Mouse (Mus musculus) cortical plate, adult 2 months (tissue): ENCODE data around the gene Svs1. TPM values are rescaled to one million over a fixed set of nuclear protein-coding genes. Genes with fewer than 3 reads are reported as not detected.

Experiments used
- H3K27ac ChIP-seq: fragments of 200-500 bp; 2 replicates; pipeline ENCODE4 v1.5.1; 2012; ENCODE audit warnings: low read length, control low read depth, inconsistent platforms; ENCODE audit not compliant: insufficient read depth
- H3K4me1 ChIP-seq: fragments of 200-500 bp; 2 replicates; pipeline ENCODE4 v1.6.1; 2011; ENCODE audit warnings: low read length; ENCODE audit not compliant: control insufficient read depth, insufficient read depth
- H3K4me3 ChIP-seq: fragments of 200-500 bp; 2 replicates; pipeline ENCODE4 v1.5.1; 2011; ENCODE audit warnings: mild to moderate bottlenecking, low read length, control low read depth; ENCODE audit not compliant: insufficient read depth
- CTCF ChIP-seq: fragments of 200-500 bp; IDR thresholded peaks from 2 replicates; pipeline ENCODE4 v1.5.1; 2011; ENCODE audit warnings: mild to moderate bottlenecking, control low read depth, low read length; ENCODE audit not compliant: insufficient read depth; ENCODE audit errors: extremely low read depth
- POLR2A ChIP-seq: fragments of 200-500 bp; IDR thresholded peaks from 2 replicates; pipeline ENCODE4 v1.6.1; 2011; ENCODE audit warnings: mild to moderate bottlenecking, low read length, control low read depth; ENCODE audit not compliant: insufficient read depth; ENCODE audit errors: extremely low read depth
- polyA plus RNA-seq: library from polyadenylated mRNA; depleted of rRNA; stranded (reverse); fragments of >200 nt; gene quantifications from 2 replicates; pipeline ENCODE4 v1.2.3, GENCODE M21; 2012

Gene Svs1
- polyA plus RNA-seq, 1 experiment = not detected

GRCm38 (mm10) chr6:49009161-49009555, 22.5 kb downstream of the Svs1 start:
- TF ChIP-seq CTCF (no peak), POLR2A (no peak)
- H3K4me1 ChIP-seq = peaks cover 2% of the 10 kb centered on the region; the same call in 1 of the 2 replicates
- no peak overlapping the region for H3K4me3 ChIP-seq
- H3K27ac ChIP-seq = no peak overlapping the region

- Histone ChIP-seq H3K4me1 (peaks cover 2% of the 10 kb centered on the region; the same call in 1 of the 2 replicates), H3K27ac (no peak overlapping the region), H3K4me3 (no peak overlapping the region)
- TF ChIP-seq POLR2A (no peak), CTCF (no peak)
These were observed 23.0 kb downstream of the Svs1 start for GRCm38 (mm10) chr6:49009665-49010064.

- peaks cover 2% of the 10 kb centered on the region; the same call in 1 of the 2 replicates for H3K4me1 ChIP-seq
- no peak overlapping the region for H3K27ac ChIP-seq
- no peak overlapping the region for H3K4me3 ChIP-seq
- TF ChIP-seq POLR2A (no peak), CTCF (no peak)
These were observed 24.5 kb downstream of the Svs1 start for GRCm38 (mm10) chr6:49011191-49011590.

- Histone ChIP-seq H3K4me1 (peaks cover 2% of the 10 kb centered on the region; the same call in 1 of the 2 replicates), H3K27ac (no peak overlapping the region), H3K4me3 (no peak overlapping the region)
- TF ChIP-seq POLR2A = no peak
- no peak for TF ChIP-seq CTCF
These were observed 26.4 kb downstream of the Svs1 start for GRCm38 (mm10) chr6:49013023-49013422.

- H3K4me3 ChIP-seq = no peak overlapping the region
- H3K4me1 ChIP-seq = no peaks in the 10 kb centered on the region; the same call in 1 of the 2 replicates
- H3K27ac ChIP-seq = no peak overlapping the region
- TF ChIP-seq CTCF (no peak), POLR2A (no peak)
These were observed 26.8 kb downstream of the Svs1 start for GRCm38 (mm10) chr6:49013458-49013857.

GRCm38 (mm10) chr6:49017150-49017549, 30.5 kb downstream of the Svs1 start:
- Histone ChIP-seq H3K4me3 (no peak overlapping the region), H3K27ac (no peak overlapping the region), H3K4me1 (no peaks in the 10 kb centered on the region)
- TF ChIP-seq CTCF (no peak), POLR2A (no peak)

- H3K4me3 ChIP-seq = no peak overlapping the region
- H3K4me1 ChIP-seq = no peaks in the 10 kb centered on the region
- TF ChIP-seq CTCF (no peak), POLR2A (no peak)
- H3K27ac ChIP-seq = no peak overlapping the region
These were observed 32.7 kb downstream of the Svs1 start for GRCm38 (mm10) chr6:49019341-49019740.

- H3K27ac ChIP-seq = 0 out of 2 replicates have a peak overlapping the region, but pooled peaks have one; percentile 44
- TF ChIP-seq POLR2A (no peak), CTCF (no peak)
These were observed 34.7 kb downstream of the Svs1 start for GRCm38 (mm10) chr6:49021141-49022012.

GRCm38 (mm10) chr6:49022384-49022783, 35.7 kb downstream of the Svs1 start:
- TF ChIP-seq CTCF (no peak), POLR2A (no peak)
- Histone ChIP-seq H3K27ac (peak overlapping the region; percentile 25; the same call in 1 of the 2 replicates), H3K4me3 (no peak overlapping the region), H3K4me1 (no peaks in the 10 kb centered on the region)

More at GRCm38 (mm10) chr6:49021141-49022012, 34.7 kb downstream of the Svs1 start:
- Histone ChIP-seq H3K4me3 (no peak overlapping the region), H3K4me1 (no peaks in the 10 kb centered on the region)

- no peaks in the 10 kb centered on the region for H3K4me1 ChIP-seq
- TF ChIP-seq POLR2A (no peak), CTCF (no peak)
- no peak overlapping the region for H3K4me3 ChIP-seq
- H3K27ac ChIP-seq = no peak overlapping the region
These were observed 36.7 kb downstream of the Svs1 start for GRCm38 (mm10) chr6:49023315-49023714.
